Mouse (Mus musculus) small intestine, adult 2 months (tissue): Measurements from ENCODE around the gene Pde7b.

ENCODE experiments used
- CTCF ChIP-seq: fragments of 200-500 bp; IDR thresholded peaks from 2 replicates; pipeline ENCODE4 v1.5.1; 2012; ENCODE audit warnings: low read depth, mild to moderate bottlenecking, control low read depth, inconsistent platforms, low read length, moderate library complexity, mixed read lengths; ENCODE audit not compliant: insufficient replicate concordance, insufficient read length; ENCODE audit errors: extremely low read depth
- POLR2A ChIP-seq: fragments of 200-500 bp; IDR thresholded peaks from 2 replicates; pipeline ENCODE4 v1.6.1; 2012; ENCODE audit warnings: low read depth, mild to moderate bottlenecking, control low read depth, inconsistent platforms, low read length, moderate library complexity

GRCm38 (mm10) chr10:20654187-20654586 lies 70.7 kb downstream of the Pde7b start:
- TF ChIP-seq POLR2A (no peak), CTCF (no peak)
